Mouse (Mus musculus): ENCODE data around the gene Impdh1.
"Not testable (repeated sequence)": the region's sequence is repeated elsewhere in the genome, so short reads cannot be mapped to it uniquely, and the experiment has no call there.

Impdh1 gene

DNA sequence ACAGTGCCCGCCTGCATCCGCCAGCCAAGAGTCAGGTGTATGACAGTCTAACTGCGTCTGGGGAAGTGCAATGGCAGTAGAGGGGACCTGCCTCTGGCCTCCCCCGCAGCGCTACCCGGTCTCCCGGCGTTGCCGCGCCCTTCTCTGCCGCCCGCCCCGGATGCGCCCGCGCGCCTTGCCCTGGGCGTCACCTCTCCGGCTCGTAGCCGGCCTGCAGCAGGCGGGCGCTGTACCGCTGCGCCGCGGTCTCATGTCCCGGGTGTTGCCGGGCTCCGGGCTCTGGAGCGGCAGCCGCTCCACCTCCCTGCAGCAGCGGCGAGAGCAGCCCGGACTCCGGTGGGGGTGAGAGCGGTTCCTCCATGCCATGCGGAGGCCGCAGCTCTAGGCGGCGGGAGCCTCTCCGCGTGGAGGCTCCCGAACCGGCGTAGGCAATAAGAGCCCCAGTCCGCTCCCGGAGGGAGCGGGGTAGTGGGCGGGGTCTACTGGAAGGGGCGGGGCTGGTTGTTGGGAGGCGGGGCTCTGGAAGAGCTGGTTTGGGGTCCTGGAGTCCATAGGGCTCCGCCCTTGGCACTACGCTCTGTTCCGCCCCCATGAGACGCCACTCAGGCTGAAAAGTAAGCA, at the start of gene Impdh1:
Impdh1 (minus strand) TSS at position 484 of the 621 bp plus-strand sequence.
- peak; percentile 40 to 43 for DNase-seq (ENCODE audit: low spot score in 2 of 2)

GRCm38 (mm10) chr6:29264456-29264781, 48.3 kb upstream of the Impdh1 start:
- DNase-seq (ENCODE audit: low spot score in 2 of 2): no peak

DNA sequence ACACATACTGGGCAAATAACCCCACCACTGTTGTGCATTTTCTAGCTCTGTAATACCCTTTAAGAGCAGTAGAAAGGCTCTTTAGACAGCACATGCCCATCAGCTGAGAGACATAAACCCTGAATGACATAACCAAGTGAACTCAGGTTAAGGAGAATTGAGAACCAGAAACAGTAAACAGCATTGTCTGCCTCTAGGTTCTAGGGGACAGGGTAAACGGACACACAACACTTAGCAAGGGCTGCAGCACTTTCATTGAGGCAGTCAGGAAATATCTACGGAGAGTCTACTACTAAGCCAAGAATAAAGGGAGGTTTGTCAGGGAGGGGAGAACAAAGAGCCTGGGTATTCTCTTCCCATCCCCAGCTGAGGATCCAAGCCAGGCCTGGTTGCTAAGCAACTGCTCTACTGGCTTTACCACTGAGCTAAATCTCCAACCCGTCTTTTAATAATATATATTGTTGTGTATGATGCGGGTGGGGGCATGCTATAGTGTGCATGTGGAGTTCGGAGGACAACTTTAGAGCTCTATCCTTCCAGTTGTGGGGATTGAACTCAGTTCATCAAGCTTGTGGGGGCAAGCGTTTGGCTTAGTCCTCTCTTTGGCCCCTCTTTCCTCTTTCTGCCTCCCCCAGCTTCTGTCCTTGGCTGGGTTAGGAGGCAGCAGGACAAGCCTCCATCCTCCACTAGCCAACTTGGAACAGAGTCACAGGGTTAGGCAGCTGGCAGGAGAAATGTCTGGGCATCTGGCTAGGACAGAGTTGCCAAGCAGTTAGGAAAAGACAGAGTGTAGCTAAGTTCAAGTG, 47.7 kb upstream of the Impdh1 start:
- peak; percentile 32 to 40 for DNase-seq (ENCODE audit: low spot score in 2 of 2)

- no peak for DNase-seq (ENCODE audit: low spot score in 2 of 2)
These were observed 45.7 kb upstream of the Impdh1 start for GRCm38 (mm10) chr6:29261831-29262230.

DNA sequence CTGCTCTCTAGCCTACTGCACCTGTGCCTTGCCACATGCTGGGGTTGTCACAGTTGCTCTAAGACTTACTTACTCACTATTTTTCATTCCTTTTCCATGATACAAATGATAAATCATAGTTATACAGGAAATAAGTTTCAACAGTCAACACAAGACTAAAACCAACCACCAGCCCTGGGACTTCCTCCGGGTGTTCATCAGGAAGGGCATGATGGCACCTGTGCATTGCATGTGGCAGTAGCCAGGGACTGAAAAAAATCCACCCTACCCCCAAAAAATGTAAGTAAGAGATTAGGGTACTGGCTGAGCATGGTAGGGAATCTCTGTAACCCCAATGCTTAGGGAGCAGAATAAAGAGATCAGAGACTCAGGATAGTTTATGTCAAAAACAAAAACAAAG, 43.3 kb upstream of the Impdh1 start:
- DNase-seq (ENCODE audit: low spot score in 2 of 2): no peak

DNA sequence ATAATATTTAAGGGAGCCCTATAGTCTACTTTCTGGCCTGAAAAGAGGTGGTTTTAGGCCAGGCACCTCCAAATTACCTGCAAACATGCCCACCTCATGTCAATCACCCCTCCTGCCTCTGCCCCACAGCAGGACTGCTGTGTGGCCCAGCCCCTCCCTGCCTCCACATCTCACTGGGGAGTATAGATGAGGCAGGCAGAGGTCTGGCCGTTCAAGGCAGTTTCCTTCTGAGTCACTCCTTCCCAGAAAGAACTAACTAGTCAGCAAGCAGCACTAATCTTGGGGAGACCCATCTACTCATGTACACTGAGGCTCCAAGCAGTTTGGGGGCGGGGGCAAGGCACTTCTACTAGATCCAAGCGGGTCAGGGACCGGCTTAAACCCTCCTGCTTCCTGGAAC, 30.9 kb upstream of the Impdh1 start:
- DNase-seq (ENCODE audit: low spot score in 2 of 2): no peak

DNA sequence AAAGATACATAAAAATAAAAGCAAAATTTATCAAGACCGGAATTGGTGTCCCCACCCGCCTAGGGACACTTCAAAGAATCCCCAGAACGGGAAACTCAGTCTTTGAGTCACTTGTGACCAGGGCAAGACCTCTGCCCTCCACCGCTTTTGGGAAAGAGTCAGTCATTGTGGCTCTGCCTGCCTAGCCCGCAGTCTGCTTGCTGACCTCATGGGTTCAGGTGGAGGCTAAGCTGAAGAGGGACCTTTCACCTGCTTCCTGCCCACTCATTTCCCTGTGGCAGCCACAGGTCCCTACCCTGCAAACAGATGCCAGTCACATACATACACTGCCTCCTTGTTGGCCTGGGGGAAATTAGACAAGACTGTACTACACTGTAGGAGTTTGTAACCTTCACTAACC, 30.4 kb upstream of the Impdh1 start:
- DNase-seq (ENCODE audit: low spot score in 2 of 2): no peak

DNA sequence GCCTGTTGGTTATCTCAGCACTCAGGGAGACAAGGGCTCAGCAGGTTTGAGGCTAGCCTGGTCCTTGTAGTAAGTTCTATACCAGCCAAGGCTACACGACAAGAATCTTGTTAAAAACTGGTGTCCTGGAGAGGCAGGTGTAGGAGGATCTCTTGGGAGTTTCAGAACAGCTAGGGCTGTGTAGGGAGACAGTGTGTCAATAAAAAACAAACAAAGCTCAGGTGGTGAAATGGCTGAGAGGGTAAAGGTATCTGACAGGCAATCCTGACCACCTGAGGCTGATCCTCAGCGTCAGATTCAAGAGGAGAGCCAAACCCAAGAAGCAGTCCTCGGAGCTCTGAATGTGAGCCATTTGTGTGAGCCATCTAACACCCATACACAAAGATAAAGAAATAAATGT, 30.0 kb upstream of the Impdh1 start:
- no peak for DNase-seq (ENCODE audit: low spot score in 2 of 2)

GRCm38 (mm10) chr6:29245272-29246120, 29.3 kb upstream of the Impdh1 start:
- DNase-seq (ENCODE audit: low spot score in 2 of 2): no peak

- no peak for DNase-seq (ENCODE audit: low spot score in 2 of 2)
These were observed 26.1 kb upstream of the Impdh1 start for GRCm38 (mm10) chr6:29242265-29242664.

- DNase-seq (ENCODE audit: low spot score in 2 of 2): no peak
These were observed 25.5 kb upstream of the Impdh1 start for GRCm38 (mm10) chr6:29241697-29242096.

- peak; percentile 21 to 30 for DNase-seq (ENCODE audit: low spot score in 2 of 2)
These were observed 24.6 kb upstream of the Impdh1 start for GRCm38 (mm10) chr6:29240806-29241205.

DNA sequence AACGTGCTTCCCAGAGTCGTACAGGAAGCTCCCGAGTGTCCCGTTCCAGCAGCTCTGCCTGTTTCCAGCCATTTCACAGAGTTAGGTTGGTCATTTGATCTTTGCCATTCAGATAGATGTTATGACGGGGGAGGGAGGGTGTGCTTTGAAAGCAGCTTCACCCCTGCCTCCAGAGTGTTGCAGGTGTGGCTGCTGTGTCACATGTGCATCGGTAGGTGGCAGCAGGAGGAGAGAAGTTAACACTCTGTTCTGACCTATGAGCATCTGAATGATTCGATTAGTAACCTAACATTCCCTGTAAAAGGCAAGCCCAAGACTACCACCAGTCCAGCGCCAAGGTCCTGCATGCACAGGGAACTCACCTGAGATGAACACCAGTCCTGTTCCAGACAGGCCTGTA, 18.1 kb upstream of the Impdh1 start:
- no peak for DNase-seq (ENCODE audit: low spot score in 2 of 2)

GRCm38 (mm10) chr6:29233710-29234109, 17.5 kb upstream of the Impdh1 start:
- no peak for DNase-seq (ENCODE audit: low spot score in 2 of 2)

DNA sequence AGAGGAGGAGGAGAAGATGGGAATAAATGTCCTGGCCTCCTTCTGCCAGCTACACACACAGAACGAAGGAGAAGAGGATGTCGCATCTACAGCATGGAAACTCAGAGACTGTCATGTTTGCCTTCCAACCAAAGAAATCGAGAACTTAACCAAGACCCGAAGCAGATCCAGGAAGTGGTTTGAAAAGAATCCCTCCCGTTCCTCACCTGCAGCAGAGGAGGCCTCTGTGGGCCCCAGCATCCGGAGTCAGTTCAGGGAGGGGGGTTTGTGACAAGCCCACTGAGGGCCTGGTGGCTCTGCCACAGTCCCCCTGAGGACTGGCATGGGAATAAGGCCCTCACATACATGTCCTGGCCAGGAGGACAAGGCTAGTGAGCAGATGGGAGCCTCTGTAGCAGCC, 16.2 kb upstream of the Impdh1 start:
- DNase-seq (ENCODE audit: low spot score in 2 of 2): no peak

GRCm38 (mm10) chr6:29231799-29232198, 15.6 kb upstream of the Impdh1 start:
- no peak for DNase-seq (ENCODE audit: low spot score in 2 of 2)

- no peak for DNase-seq (ENCODE audit: low spot score in 2 of 2)
These were observed 14.2 kb upstream of the Impdh1 start for GRCm38 (mm10) chr6:29230386-29230785.

GRCm38 (mm10) chr6:29229265-29229913, 13.2 kb upstream of the Impdh1 start:
- no peak for DNase-seq (ENCODE audit: low spot score in 2 of 2)

DNA sequence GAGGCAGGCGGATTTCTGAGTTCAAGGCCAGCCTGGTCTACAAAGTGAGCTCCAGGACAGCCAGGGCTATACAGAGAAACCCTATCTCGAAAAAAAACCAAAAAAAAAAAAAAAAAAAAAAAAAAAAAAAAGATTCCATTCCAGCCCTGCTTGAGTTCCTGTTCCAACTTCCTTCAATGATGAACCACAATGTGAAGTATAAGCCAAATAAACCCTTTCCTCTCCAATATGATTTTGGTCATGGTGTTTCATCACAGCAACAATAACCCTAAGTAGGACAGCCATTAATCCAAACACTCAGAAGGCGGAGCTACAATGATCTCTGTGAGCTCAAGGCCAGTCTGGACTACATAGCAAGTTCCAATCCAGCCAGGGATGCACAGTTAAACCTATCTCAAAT, 1.6 kb upstream of the Impdh1 start:
- DNase-seq (ENCODE audit: low spot score in 2 of 2): not testable (repeated sequence)

- DNase-seq (ENCODE audit: low spot score in 2 of 2): no peak
These were observed 983 bp downstream of the Impdh1 start for GRCm38 (mm10) chr6:29215181-29215580.

DNA sequence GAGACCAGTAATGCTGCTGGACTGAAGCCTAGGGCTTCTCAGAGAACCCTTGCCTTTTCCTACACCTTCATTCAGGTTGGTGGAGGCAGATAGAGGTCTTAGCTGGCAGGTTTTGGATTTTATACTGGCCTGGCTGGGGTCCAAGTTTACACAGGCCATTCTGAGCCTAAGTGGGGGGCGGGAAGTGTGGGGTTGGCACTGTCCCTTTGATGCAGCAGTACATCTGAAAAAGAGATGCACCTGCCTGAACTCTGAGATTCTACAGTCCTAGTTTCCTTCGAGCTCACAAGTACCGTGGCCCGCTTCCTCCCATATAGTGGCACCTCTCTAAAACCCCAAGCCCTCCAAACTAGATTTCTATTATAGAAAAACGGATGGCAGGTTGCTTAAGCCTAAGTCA, 1.4 kb downstream of the Impdh1 start:
- no peak for DNase-seq (ENCODE audit: low spot score in 2 of 2)

DNA sequence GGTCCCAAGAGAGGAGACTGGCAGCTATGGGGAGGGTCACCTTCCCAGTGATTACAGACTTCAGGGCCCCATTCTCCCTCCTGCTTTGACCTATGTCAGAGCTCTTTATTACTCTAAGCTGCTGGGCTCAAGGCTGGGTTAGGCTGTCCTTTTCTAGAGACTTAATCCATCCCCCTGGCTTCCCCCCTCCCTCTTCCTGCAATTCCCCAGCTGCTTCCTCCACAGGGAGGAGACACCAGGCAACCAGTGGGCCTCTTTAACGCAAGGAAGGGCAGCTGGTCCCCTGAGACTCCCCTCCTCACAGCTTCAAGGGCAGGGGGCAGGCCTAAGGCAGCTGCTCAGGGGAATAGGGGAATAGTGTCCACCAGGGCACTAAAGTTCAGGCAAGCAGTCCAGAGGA, 1.9 kb downstream of the Impdh1 start:
- no peak for DNase-seq (ENCODE audit: low spot score in 2 of 2)

Measured in frontal cortex, postnatal 36 days (tissue).